Mouse (Mus musculus) splenic B cell, adult 2 months (primary cell): ENCODE measurements around the gene Cd164.

Experiments
- DNase-seq: peaks from one replicate; pipeline ENCODE4 v3.0.0-alpha.2; 2011; ENCODE audit warnings: low read depth, low spot score
- H3K27me3 ChIP-seq: 2 replicates; pipeline ENCODE4 v1.6.1; 2012; ENCODE audit warnings: mild to moderate bottlenecking, low read length, moderate library complexity, mixed read lengths; ENCODE audit not compliant: control insufficient read depth, poor library complexity, insufficient read depth, severe bottlenecking
- H3K36me3 ChIP-seq: 2 replicates; pipeline ENCODE4 v1.6.1; 2012; ENCODE audit warnings: mild to moderate bottlenecking, low read length, moderate library complexity, mixed read lengths; ENCODE audit not compliant: control insufficient read depth, poor library complexity, insufficient read depth, severe bottlenecking

The Cd164 gene

DNA sequence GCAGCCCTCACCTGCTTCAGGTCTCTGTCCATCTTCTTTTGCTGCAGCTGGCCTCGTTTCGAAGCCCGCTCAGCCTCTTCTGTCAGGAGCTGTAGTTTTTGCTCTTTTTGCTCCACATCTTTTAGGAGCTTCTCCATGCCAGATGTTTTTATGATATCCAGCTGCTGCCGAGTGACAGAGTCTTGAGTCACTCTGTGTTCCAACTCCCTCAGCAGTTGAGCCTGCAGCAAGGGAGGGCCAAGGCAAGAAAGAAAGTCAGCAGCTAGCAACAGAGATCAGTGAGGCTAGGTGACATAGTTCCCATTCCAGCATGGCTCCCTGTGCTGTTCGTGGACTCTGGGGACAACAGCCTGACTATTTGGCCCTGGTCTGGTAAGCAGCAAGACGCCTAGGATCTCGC, 31.5 kb downstream of the Cd164 start:
- Histone ChIP-seq H3K27me3 (no peaks in the 10 kb centered on the region), H3K36me3 (no peaks in the 10 kb centered on the region)
- no peak for DNase-seq

DNA sequence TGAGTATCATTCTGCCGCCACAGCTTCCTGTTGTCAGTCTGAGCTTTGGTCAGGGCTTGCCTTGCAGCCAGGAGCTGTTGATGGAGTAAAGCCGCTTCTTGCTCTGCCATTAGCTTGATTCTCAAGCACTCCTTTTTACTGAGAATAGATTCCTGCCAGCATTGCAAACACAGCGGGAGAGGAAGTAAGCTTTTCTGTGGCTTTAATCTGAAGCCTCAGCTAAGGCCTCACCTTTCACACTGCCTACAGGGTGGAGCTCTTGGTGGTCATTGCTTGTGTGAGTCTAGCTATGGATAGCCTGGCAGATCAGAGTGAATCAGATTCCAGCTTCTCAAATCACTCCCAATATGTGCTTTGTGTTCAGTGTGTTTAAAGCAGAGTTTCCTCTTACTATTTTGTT, 33.1 kb downstream of the Cd164 start:
- no peaks in the 10 kb centered on the region for H3K36me3 ChIP-seq
- peak; percentile 24 for DNase-seq
- H3K27me3 ChIP-seq, result no peaks in the 10 kb centered on the region

DNA sequence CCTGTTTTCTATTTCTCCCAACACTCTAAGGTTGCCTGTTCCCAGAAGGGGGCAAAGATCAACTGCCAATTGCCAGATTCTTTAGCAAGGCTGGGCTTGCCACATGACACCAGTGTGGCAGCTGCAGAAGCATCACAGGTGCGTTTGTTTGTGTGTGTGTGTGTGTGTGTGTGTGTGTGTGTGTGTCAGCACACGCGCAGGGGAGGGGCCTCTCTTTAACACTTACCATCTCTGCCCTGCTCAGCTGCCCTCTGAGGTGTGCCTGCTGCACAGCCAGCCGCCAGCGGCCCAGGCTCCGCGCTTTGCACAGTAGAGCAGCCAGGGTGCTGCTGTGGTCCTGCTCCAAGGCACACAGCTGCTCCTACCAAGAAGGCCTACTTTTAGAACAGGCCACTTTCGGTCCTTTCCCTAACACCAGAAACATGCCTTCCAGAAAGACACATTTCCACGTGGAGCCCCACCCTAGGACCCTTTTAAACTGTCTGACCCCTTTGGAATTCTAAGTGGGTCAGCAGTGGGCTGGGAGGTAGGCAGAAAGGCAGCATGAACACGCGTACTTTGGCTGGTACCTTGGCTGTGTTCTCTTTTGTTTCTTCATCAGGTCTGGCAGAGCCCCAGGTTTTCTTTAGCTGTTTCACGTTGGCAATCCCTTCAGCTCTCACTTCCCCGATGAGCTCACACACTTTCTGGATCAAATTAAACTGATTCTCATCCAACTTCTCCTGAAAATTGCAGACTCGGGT, 33.8 kb downstream of the Cd164 start:
- Histone ChIP-seq H3K27me3 (no peaks in the 10 kb centered on the region), H3K36me3 (no peaks in the 10 kb centered on the region)
- DNase-seq, result peak; percentile 37

DNA sequence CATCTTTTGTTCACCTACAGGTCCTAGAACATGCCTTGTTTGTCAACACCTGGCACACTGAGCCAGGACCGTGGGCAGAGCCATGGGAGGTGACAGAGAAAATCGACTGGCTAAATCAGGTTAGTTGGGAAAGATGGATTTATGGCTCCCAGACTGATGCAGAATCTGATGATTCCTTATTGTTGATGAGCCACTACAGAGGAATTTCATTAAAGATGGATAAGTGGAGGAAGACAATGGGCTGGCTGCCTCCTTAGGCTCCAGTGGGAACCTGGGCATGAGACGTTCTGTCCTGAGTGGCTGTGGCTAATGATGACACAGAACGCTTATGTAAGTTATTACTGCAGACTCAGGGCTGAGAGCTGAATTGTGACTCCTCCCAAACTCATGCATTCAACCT, 34.5 kb downstream of the Cd164 start:
- Histone ChIP-seq H3K36me3 (no peaks in the 10 kb centered on the region), H3K27me3 (no peaks in the 10 kb centered on the region)
- no peak for DNase-seq

DNA sequence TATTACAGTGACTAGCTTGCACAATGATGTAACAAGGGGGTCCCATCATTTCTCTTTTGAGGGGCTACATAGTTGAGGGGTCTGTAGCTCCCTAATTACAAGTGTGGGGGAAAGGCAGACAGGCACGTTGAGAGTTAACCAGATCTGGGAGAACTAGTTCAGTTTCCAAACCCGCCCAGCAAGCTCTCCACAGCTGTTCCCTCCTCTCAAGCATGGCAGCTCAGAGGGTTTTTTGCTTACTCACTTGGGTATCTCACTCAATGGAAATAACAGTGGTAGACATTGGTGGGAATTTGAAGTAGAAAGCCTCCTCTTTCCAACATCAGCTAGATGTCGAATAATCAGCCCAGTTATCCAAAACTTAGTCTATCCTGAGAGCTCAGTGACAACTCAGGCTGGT, 35.9 kb downstream of the Cd164 start:
- Histone ChIP-seq H3K27me3 (no peaks in the 10 kb centered on the region), H3K36me3 (no peaks in the 10 kb centered on the region)
- no peak for DNase-seq

DNA sequence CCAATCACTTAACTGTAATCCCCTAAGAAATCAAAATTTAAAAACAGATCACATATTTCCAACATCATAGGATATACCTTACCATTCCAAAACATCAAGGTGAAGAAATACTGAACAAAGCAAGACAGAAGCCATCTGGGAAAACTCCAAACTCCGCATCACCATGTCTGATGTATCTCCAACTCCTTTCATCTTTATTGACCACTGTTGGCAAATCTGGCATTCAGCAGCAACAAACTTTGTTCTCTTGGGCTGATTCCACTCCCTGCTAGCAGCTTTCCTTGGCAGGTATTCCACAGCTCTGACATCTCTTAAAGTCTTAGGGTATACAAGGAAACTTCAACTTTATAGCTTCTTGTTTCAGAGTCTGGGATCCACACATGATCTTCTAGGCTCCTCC, 39.2 kb downstream of the Cd164 start:
- DNase-seq, result no peak
- Histone ChIP-seq H3K27me3 (no peaks in the 10 kb centered on the region), H3K36me3 (no peaks in the 10 kb centered on the region)

DNA sequence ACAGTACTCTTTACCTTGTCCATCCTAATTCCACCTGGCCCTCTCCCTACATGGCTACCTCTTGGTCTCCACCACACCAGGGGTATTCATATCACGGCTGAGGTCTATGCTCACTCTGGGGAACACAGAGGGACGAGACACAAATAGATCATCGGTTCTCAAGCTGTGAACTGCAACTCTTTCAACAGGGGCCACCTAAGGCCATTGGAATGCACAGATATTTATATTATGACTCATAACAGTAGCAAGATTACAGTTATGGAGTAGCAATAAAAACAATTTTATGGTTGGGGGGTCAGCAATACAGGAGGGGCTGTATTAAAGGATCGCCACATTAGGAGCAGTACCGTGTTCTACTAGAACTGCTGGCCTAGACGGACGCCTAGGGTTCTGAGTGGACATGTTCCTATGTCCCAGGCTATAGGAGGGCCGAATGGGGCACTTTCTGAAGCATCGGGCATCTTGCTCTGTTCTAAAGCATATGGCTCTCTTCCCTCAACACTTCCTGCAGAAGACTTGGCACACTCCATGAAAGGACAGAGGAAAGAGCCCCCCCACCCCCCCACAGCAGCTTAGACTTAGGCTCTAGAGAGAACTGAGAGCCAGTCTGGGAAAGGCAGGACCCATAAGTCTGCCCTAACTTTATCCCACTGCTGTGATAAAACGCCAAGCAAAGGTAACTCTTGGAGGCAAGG, 42.6 kb downstream of the Cd164 start:
- DNase-seq, result no peak
- H3K27me3 ChIP-seq, result no peaks in the 10 kb centered on the region
- no peaks in the 10 kb centered on the region for H3K36me3 ChIP-seq

DNA sequence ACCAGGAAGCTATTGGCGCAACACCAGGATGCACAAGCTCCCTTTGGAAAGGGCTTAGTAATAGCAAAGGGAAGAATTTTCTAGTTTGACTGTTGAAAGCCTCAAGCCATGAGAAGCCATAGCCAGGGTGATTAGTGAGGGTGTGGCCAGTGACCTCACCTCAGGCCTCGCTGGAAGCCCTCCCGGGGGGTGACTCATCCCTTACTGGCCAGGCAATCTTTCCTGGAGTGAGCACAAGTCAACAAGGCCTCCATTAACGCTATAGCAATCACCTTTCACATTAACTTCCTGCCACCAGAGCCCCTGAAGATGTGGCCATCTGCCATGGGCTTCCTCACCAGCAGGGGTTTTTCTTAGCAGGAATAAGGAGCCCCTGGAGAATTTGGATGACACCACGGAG, 45.9 kb downstream of the Cd164 start:
- DNase-seq, result no peak

DNA sequence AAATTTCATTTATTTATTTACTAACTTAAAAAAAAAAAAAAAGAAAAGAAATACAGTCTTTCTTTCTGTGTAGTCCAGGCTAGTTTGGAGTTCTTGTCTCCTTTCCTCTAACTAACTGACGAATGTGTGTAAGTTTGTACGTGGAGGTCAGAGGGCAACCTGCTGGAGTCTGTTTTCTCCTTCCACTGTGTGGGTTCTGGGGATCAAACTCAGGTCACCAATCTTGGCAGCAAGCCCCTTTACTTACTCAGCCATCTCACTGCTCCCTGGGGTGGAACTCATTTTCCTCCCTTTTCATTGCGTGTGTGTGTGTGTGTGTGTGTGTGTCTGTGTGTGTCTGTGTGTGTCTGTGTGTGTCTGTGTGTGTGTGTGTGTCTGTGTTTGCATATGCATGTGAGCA, 49.1 kb downstream of the Cd164 start:
- DNase-seq, result no peak
- Histone ChIP-seq H3K36me3 (no peaks in the 10 kb centered on the region; the same call in 1 of the 2 replicates), H3K27me3 (no peaks in the 10 kb centered on the region)

More for the DNA sequence above, 45.9 kb downstream of the Cd164 start:
- Histone ChIP-seq H3K36me3 (no peaks in the 10 kb centered on the region; the same call in 1 of the 2 replicates), H3K27me3 (no peaks in the 10 kb centered on the region)

DNA sequence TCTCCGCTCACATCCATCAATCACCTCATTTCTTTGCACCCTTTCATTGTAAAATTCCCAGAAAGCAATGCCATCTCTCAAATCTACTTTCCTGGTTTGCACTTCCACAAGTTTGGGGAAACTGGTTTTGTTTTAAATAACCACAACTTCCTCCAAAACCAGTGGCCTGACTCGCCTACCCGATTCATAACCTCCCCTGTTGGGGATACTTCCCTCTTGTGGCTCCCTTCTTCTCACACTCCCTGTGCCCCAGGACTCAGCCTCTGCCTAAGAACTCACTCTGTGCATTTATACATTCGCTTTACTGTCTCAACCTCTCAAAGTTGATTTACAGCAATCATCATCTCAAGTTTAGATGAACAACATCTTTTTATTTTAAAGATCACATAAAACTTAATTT, 51.9 kb downstream of the Cd164 start:
- Histone ChIP-seq H3K27me3 (no peaks in the 10 kb centered on the region), H3K36me3 (no peaks in the 10 kb centered on the region; the same call in 1 of the 2 replicates)
- peak; percentile 19 for DNase-seq

DNA sequence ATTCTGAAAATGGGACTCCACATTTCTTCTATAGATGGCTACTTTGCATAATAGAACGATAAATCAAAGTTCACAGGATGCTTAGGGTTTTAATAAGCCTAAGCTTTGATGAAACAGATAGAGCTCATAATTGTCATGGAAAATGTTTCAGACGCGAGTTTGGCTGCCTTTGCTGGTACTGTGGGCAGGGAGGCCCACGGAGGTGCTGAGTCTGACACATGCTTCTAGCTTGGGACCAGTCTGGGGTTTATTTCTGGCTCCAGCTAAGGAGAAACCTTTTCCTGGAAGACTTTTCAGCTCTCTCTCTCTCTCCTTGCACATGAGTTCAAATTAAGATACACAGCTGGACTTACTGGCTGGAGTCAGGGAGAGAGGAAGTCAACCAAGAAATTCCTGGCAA, 53.1 kb downstream of the Cd164 start:
- H3K27me3 ChIP-seq, result no peaks in the 10 kb centered on the region
- H3K36me3 ChIP-seq, result no peaks in the 10 kb centered on the region; the same call in 1 of the 2 replicates
- DNase-seq, result peak; percentile 9

DNA sequence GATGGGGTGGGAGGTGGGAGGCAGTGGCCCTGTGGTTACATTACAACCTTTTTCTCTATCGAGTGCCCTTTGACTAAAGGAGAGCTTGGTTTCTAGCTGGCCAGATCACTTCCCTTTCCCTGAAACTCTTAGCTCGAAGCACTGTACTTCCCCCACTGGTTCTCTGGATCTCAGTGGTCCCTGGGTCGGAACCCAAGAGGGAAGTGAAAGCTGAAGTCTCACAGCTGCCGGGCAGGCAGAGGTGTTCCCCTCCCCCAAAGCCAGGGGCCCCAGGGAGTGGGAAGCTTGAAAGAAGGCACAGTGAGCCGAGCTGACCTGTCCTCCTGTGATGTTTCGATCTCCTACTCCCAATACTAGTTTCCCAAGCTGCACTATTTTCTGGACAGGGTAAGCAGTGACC, 54.0 kb downstream of the Cd164 start:
- Histone ChIP-seq H3K27me3 (no peaks in the 10 kb centered on the region), H3K36me3 (no peaks in the 10 kb centered on the region; the same call in 1 of the 2 replicates)
- DNase-seq, result peak; percentile 84

DNA sequence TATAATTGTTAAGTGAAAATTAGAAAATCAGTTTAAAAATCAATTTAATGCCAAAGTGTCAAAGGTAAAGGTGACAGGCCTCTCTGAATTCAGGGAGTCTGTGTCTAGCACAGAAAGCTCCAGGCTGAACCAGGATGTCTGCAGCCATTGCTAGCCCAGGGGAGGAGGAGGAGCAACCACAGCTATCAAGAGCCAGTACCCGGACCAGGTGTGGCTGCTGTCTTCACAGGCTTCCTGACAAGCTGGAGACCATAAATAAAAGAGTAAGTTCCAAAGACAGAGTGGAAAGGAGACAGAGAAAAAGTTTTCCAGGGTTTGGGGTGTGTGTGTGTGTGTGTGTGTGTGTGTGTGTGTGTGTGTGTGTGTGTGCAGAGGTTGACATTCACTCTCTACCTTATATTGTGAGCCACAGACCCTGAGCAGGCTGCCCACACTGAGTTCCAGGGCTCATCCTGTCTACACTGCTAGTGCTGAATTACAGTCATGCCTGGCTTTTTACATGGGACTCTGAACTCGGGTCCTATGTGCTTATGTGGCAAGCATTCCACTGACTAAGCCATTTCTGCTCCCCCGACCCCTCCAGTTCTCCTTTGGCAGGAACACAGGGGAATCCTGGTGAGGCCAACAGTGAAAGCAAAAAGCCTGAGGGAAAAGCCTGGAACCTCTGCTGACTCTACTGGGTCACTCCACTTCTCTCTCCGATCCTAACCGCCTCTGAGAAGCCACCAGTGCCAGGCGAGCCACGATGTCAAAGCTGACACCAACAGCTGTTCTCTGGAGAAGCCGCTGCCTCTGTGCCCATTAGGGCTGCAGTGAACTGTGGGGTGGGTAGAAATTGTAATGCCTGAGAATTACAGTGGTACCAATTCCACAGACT, 56.5 kb downstream of the Cd164 start:
- no peaks in the 10 kb centered on the region for H3K27me3 ChIP-seq
- no peaks in the 10 kb centered on the region for H3K36me3 ChIP-seq
- no peak for DNase-seq

DNA sequence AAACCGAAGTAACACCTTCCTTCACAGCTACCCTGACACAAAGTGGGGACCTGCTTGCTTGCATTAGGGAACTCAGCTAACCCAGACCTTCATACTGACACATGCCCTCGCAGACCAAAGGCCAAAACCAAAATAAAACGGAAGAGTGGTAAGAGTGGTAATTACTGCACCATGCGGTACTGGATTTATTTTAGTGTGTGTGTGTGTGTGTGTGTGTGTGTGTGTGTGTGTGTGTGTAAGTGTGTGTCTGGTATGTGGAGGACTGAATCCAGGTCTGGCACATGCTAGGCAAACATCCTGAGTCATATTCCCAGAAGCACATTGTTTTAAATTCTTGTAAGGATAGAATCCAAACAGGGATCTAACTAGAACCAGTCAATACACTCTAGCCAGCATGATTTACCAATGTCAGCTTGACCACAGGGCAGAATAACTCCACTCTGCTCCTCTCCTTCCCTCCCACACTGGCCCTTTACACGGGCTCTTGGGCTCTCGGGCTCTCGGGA, 57.2 kb downstream of the Cd164 start:
- Histone ChIP-seq H3K36me3 (no peaks in the 10 kb centered on the region), H3K27me3 (no peaks in the 10 kb centered on the region)
- no peak for DNase-seq

DNA sequence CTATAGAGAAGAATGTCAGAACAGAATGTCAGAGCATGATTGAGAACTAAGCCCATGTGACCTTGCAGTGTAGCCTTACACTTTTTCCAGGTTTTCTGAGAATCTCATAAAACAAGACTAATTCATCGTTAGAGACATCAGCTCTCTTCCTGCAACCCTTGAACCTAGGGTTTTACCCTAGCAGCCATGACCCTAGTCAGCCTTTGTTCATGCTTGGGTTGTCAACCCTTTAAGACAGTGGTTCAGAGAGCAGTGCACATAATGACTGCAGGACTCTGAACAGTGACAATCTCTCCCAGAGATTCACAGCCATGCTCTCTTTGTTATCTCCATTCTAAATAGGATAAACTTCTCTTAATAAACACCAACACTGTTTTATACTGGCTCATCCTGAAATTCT, 59.3 kb downstream of the Cd164 start:
- DNase-seq, result no peak
- Histone ChIP-seq H3K36me3 (no peaks in the 10 kb centered on the region), H3K27me3 (no peaks in the 10 kb centered on the region)
